Mouse (Mus musculus): ENCODE data around the gene Itgae. TPM values are rescaled to one million over a fixed set of nuclear protein-coding genes. Genes with fewer than 3 reads are reported as not detected.

Itgae gene
- polyA plus RNA-seq, 1 experiment from 2014 or later, result 0.27 TPM

- peaks cover 4% of the 10 kb centered on the region; the same call in 1 of the 2 replicates for H3K4me1 ChIP-seq (ENCODE audit: control insufficient read depth, insufficient read depth, low read length)
- 93% methylated on average over 10 of the region's 10 CpGs for WGBS
- ATAC-seq (ENCODE audit: low FRiP score), result no peak
- no peaks in the 10 kb centered on the region for H3K9me3 ChIP-seq (ENCODE audit: control insufficient read depth, low read length)
- no peak overlapping the region for H3K4me2 ChIP-seq
- peaks cover 4% of the 10 kb centered on the region; the same call in 1 of the 2 replicates for H3K36me3 ChIP-seq (ENCODE audit: control insufficient read depth, insufficient read depth, low read length)
- no peak overlapping the region for H3K9ac ChIP-seq (ENCODE audit: low read length)
- DNase-seq (ENCODE audit: low spot score, missing footprints), result no peak
- H3K4me3 ChIP-seq (ENCODE audit: low read depth, low read length), result no peak overlapping the region
- H3K27me3 ChIP-seq (ENCODE audit: control insufficient read depth, insufficient read depth, low read length), result no peaks in the 10 kb centered on the region
- H3K27ac ChIP-seq (ENCODE audit: low read depth, low read length), result no peak overlapping the region
Observed at GRCm38 (mm10) chr11:73084804-73085231, 5.6 kb upstream of the Itgae start.

- WGBS, result 88% methylated on average over 7 of the region's 7 CpGs
- peaks cover 4% of the 10 kb centered on the region; the same call in 1 of the 2 replicates for H3K36me3 ChIP-seq (ENCODE audit: control insufficient read depth, insufficient read depth, low read length)
Observed at GRCm38 (mm10) chr11:73085391-73085790, 5.0 kb upstream of the Itgae start.

GRCm38 (mm10) chr11:73087700-73088480 lies 2.5 kb upstream of the Itgae start:
- peaks cover 4% of the 10 kb centered on the region; the same call in 1 of the 2 replicates for H3K4me1 ChIP-seq (ENCODE audit: control insufficient read depth, insufficient read depth, low read length)
- H3K4me3 ChIP-seq (ENCODE audit: low read depth, low read length), result no peak overlapping the region
- no peaks in the 10 kb centered on the region for H3K36me3 ChIP-seq (ENCODE audit: control insufficient read depth, insufficient read depth, low read length)
- H3K27me3 ChIP-seq (ENCODE audit: control insufficient read depth, insufficient read depth, low read length), result no peaks in the 10 kb centered on the region
- DNase-seq (ENCODE audit: low spot score, missing footprints), result peak; percentile 79
- no peak overlapping the region for H3K27ac ChIP-seq (ENCODE audit: low read depth, low read length)
- H3K9ac ChIP-seq (ENCODE audit: low read length), result 0 out of 2 replicates have a peak overlapping the region, but pooled peaks have one; percentile 16
- H3K9me3 ChIP-seq (ENCODE audit: control insufficient read depth, low read length), result no peaks in the 10 kb centered on the region
- H3K4me2 ChIP-seq, result no peak overlapping the region
- no peak for ATAC-seq (ENCODE audit: low FRiP score)
- 76% methylated on average over 6 of the region's 6 CpGs for WGBS

More at GRCm38 (mm10) chr11:73085391-73085790, 5.0 kb upstream of the Itgae start:
- Histone ChIP-seq H3K4me1 (ENCODE audit: control insufficient read depth, insufficient read depth, low read length) (peaks cover 4% of the 10 kb centered on the region; the same call in 1 of the 2 replicates), H3K27me3 (ENCODE audit: control insufficient read depth, insufficient read depth, low read length) (no peaks in the 10 kb centered on the region), H3K9ac (ENCODE audit: low read length) (no peak overlapping the region), H3K4me2 (no peak overlapping the region), H3K27ac (ENCODE audit: low read depth, low read length) (no peak overlapping the region), H3K9me3 (ENCODE audit: control insufficient read depth, low read length) (no peaks in the 10 kb centered on the region), H3K4me3 (ENCODE audit: low read depth, low read length) (no peak overlapping the region)
- ATAC-seq (ENCODE audit: low FRiP score) (no peak), DNase-seq (ENCODE audit: low spot score, missing footprints) (no peak)

- 78% methylated on average over 2 of the region's 2 CpGs for WGBS
- Histone ChIP-seq H3K36me3 (ENCODE audit: control insufficient read depth, insufficient read depth, low read length) (no peaks in the 10 kb centered on the region), H3K4me3 (ENCODE audit: low read depth, low read length) (no peak overlapping the region), H3K9ac (ENCODE audit: low read length) (no peak overlapping the region), H3K27me3 (ENCODE audit: control insufficient read depth, insufficient read depth, low read length) (no peaks in the 10 kb centered on the region), H3K9me3 (ENCODE audit: control insufficient read depth, low read length) (no peaks in the 10 kb centered on the region), H3K4me2 (no peak overlapping the region), H3K4me1 (ENCODE audit: control insufficient read depth, insufficient read depth, low read length) (peaks cover 4% of the 10 kb centered on the region; the same call in 1 of the 2 replicates), H3K27ac (ENCODE audit: low read depth, low read length) (no peak overlapping the region)
- no peak for DNase-seq (ENCODE audit: low spot score, missing footprints)
- ATAC-seq (ENCODE audit: low FRiP score), result no peak
Observed at GRCm38 (mm10) chr11:73090826-73091225, 443 bp downstream of the Itgae start.

GRCm38 (mm10) chr11:73092057-73092456 lies 1.7 kb downstream of the Itgae start:
- peaks cover 4% of the 10 kb centered on the region; the same call in 1 of the 2 replicates for H3K4me1 ChIP-seq (ENCODE audit: control insufficient read depth, insufficient read depth, low read length)
- DNase-seq (ENCODE audit: low spot score, missing footprints), result no peak
- no peaks in the 10 kb centered on the region for H3K9me3 ChIP-seq (ENCODE audit: control insufficient read depth, low read length)
- ATAC-seq (ENCODE audit: low FRiP score), result no peak
- no peak overlapping the region for H3K4me3 ChIP-seq (ENCODE audit: low read depth, low read length)
- WGBS, result 77% methylated on average over 4 of the region's 4 CpGs
- no peak overlapping the region for H3K27ac ChIP-seq (ENCODE audit: low read depth, low read length)
- H3K9ac ChIP-seq (ENCODE audit: low read length), result no peak overlapping the region
- H3K27me3 ChIP-seq (ENCODE audit: control insufficient read depth, insufficient read depth, low read length), result no peaks in the 10 kb centered on the region
- no peak overlapping the region for H3K4me2 ChIP-seq
- no peaks in the 10 kb centered on the region for H3K36me3 ChIP-seq (ENCODE audit: control insufficient read depth, insufficient read depth, low read length)

GRCm38 (mm10) chr11:73092877-73093276 lies 2.5 kb downstream of the Itgae start:
- Histone ChIP-seq H3K9me3 (ENCODE audit: control insufficient read depth, low read length) (no peaks in the 10 kb centered on the region), H3K4me1 (ENCODE audit: control insufficient read depth, insufficient read depth, low read length) (peaks cover 4% of the 10 kb centered on the region; the same call in 1 of the 2 replicates)
- no peak for ATAC-seq (ENCODE audit: low FRiP score)

GRCm38 (mm10) chr11:73094231-73094995 lies 4.0 kb downstream of the Itgae start:
- Histone ChIP-seq H3K9me3 (ENCODE audit: control insufficient read depth, low read length) (no peaks in the 10 kb centered on the region), H3K27ac (ENCODE audit: low read depth, low read length) (no peak overlapping the region), H3K4me2 (no peak overlapping the region), H3K9ac (ENCODE audit: low read length) (no peak overlapping the region), H3K4me1 (ENCODE audit: control insufficient read depth, insufficient read depth, low read length) (no peaks in the 10 kb centered on the region), H3K27me3 (ENCODE audit: control insufficient read depth, insufficient read depth, low read length) (no peaks in the 10 kb centered on the region), H3K36me3 (ENCODE audit: control insufficient read depth, insufficient read depth, low read length) (no peaks in the 10 kb centered on the region), H3K4me3 (ENCODE audit: low read depth, low read length) (no peak overlapping the region)
- ATAC-seq (ENCODE audit: low FRiP score), result no peak
- DNase-seq (ENCODE audit: low spot score, missing footprints), result no peak
- WGBS, result 83% methylated on average over 11 of the region's 11 CpGs

More at GRCm38 (mm10) chr11:73092877-73093276, 2.5 kb downstream of the Itgae start:
- Histone ChIP-seq H3K4me3 (ENCODE audit: low read depth, low read length) (no peak overlapping the region), H3K27me3 (ENCODE audit: control insufficient read depth, insufficient read depth, low read length) (no peaks in the 10 kb centered on the region), H3K36me3 (ENCODE audit: control insufficient read depth, insufficient read depth, low read length) (no peaks in the 10 kb centered on the region), H3K4me2 (no peak overlapping the region), H3K9ac (ENCODE audit: low read length) (no peak overlapping the region), H3K27ac (ENCODE audit: low read depth, low read length) (no peak overlapping the region)
- no peak for DNase-seq (ENCODE audit: low spot score, missing footprints)
- 79% methylated on average over 7 of the region's 7 CpGs for whole genome bisulfite sequencing

- ATAC-seq (ENCODE audit: low FRiP score) (no peak), DNase-seq (ENCODE audit: low spot score, missing footprints) (no peak)
- H3K9me3 ChIP-seq (ENCODE audit: control insufficient read depth, low read length), result no peaks in the 10 kb centered on the region
- H3K4me2 ChIP-seq, result no peak overlapping the region
- no peaks in the 10 kb centered on the region for H3K36me3 ChIP-seq (ENCODE audit: control insufficient read depth, insufficient read depth, low read length)
- 75% methylated on average over 5 of the region's 5 CpGs for WGBS
- no peaks in the 10 kb centered on the region for H3K27me3 ChIP-seq (ENCODE audit: control insufficient read depth, insufficient read depth, low read length)
- no peaks in the 10 kb centered on the region for H3K4me1 ChIP-seq (ENCODE audit: control insufficient read depth, insufficient read depth, low read length)
- no peak overlapping the region for H3K4me3 ChIP-seq (ENCODE audit: low read depth, low read length)
- H3K9ac ChIP-seq (ENCODE audit: low read length), result no peak overlapping the region
- no peak overlapping the region for H3K27ac ChIP-seq (ENCODE audit: low read depth, low read length)
Observed at GRCm38 (mm10) chr11:73098860-73099259, 8.5 kb downstream of the Itgae start.

Measured in midbrain, embryonic 11.5 days (tissue).